Mouse (Mus musculus) T-helper 2 cell (primary cell): Measurements from ENCODE around the gene Pias3.
"Not testable (repeated sequence)": the region's sequence is repeated elsewhere in the genome, so short reads cannot be mapped to it uniquely, and the experiment has no call there.

ENCODE experiments used
- in situ Hi-C: fragments of 300-600 bp; cut with MboI, MseI; formaldehyde crosslinking; loops from one replicate; pipeline ENCODE4 v1.15.1; 2025; ENCODE audit warnings: high pct_unique_total_duplicates

Pias3 gene

GRCm38 (mm10) chr3:96728634-96729402 lies 32.6 kb downstream of the Pias3 start:
- in situ Hi-C loops: no loop called here

- in situ Hi-C loops: no loop called here
Measured at GRCm38 (mm10) chr3:96729403-96729784, 33.2 kb downstream of the Pias3 start.

GRCm38 (mm10) chr3:96730785-96731184 lies 34.6 kb downstream of the Pias3 start:
- in situ Hi-C loops: no loop called here

GRCm38 (mm10) chr3:96733984-96734383 lies 37.8 kb downstream of the Pias3 start:
- in situ Hi-C loops: no loop called here

- in situ Hi-C loops: no loop called here
Measured at GRCm38 (mm10) chr3:96735200-96735599, 39.0 kb downstream of the Pias3 start.

- in situ Hi-C loops: no loop called here
Measured at GRCm38 (mm10) chr3:96737013-96737740, 41.0 kb downstream of the Pias3 start.

- in situ Hi-C loops: no loop called here
Measured at GRCm38 (mm10) chr3:96737995-96738394, 41.8 kb downstream of the Pias3 start.

- in situ Hi-C loops: not testable (repeated sequence)
Measured at GRCm38 (mm10) chr3:96740279-96740678, 44.1 kb downstream of the Pias3 start.

- in situ Hi-C loops: no loop called here
Measured at GRCm38 (mm10) chr3:96744348-96744747, 48.2 kb downstream of the Pias3 start.

- in situ Hi-C loops: no loop called here
Measured at GRCm38 (mm10) chr3:96746829-96747228, 50.6 kb downstream of the Pias3 start.
